Mouse (Mus musculus) embryo, embryonic 11.5 days (tissue): ENCODE data around the gene Jam2.

Experiments used
- DNase-seq: peaks from one replicate; pipeline ENCODE4 v3.0.0-alpha.2; 2012; ENCODE audit warnings: low read depth, low spot score

The Jam2 gene

GRCm38 (mm10) chr16:84779718-84780117 lies 5.8 kb downstream of the Jam2 start:
- DNase-seq: no peak

GRCm38 (mm10) chr16:84783279-84783678 lies 9.4 kb downstream of the Jam2 start:
- no peak for DNase-seq

- DNase-seq: no peak
These were observed 11.0 kb downstream of the Jam2 start for GRCm38 (mm10) chr16:84784966-84785365.

DNA sequence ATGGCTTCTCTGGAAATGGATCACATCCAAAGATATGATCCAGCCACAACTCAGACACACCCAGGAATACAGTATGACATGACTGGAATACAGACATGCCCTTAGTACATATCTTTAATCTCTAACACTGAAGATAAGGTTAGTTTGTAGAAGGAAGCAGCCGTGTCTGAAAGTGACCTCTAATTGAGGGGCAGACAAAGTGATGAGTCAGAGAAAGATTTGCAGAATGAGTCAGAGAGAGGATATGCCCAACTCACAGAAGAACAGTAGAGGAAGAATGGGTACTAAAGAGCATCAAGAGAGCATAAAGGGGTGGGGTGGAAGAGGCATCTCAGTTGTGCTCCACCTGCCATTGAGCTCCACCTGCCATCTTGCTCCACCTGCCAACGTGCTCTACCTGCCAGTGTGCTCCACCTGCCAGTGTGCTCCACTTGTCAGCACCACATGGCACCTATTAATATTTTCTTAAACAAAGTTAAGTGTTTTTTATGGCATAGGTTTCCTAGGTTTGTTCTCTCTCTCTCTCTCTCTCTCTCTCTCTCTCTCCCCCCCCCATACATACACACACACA lies 16.8 kb downstream of the Jam2 start:
- DNase-seq: no peak

DNA sequence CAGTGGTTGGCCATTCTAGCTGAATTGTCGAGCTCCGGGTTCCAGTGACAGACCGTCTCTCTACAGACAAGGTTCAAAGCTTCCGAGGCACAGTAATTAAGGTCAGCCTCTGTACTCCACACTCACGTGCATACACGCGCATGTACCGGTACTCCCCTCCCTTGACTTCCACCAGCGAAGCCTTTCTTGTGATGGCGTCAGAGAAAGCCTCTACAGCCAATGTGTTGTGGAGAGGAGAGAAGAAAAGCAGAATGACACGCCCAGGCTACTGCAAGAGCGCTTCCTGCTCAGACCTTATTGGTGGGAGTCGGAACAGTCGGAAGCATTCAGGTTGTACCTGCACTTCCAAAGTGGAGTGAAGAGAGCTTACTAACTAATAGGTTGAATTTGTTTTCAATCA lies 19.5 kb downstream of the Jam2 start:
- no peak for DNase-seq

DNA sequence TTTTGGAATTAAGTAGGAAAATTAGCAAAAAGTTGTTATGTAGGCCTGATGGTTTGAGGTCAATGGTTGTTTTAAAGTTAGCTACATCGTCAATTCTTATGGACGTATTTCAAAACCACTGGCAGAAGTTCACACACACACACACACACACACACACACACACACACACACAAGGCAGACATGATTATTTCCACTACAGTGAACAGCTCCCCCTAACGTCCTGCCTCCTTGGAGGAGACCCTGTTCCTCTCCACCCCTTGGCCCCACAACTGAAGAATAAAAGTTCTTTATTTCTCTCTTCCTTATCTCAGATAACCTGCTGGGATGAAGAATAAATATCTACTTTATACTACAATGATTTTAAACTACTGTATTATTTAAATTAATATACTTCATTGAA lies 21.4 kb downstream of the Jam2 start:
- DNase-seq: no peak

DNA sequence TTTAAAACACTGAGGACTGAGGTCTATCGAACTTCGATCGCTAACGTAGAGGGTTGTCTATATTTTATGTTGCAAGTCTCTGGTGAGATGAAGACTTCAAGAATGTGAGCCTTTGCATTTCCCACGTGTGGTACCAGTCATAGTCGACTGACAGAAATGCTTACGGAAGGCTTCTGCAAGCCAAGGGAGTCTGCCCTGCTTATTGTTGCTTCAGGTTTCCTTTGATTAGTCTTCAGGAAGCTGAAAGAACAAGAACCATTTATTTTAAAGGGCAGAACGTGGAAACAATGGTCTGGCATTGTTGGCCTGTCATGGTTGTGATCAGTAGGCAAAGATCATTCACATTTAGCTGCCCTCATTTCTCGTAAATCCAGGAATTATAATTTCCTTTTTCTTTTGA lies 22.8 kb downstream of the Jam2 start:
- no peak for DNase-seq

DNA sequence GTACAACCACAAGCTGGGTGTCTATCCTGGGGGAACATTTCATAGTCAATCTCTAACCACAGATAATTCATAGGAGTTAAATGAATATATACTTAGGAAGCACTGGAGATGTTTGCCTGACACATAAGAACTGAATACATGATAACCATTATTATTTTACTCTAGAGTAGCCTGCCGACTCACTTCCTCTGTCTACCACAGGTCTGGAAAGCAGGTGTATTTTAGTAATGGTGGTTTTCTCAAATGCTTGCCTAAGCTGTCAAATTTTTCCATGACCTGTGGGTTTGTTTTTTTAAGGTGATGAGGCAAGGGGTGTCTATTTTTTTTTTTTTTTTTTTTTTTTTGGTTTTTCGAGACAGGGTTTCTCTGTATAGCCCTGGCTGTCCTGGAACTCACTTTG lies 26.1 kb downstream of the Jam2 start:
- no peak for DNase-seq

GRCm38 (mm10) chr16:84802217-84802616 lies 28.3 kb downstream of the Jam2 start:
- no peak for DNase-seq

- no peak for DNase-seq
These were observed 30.9 kb downstream of the Jam2 start for GRCm38 (mm10) chr16:84804866-84805265.

GRCm38 (mm10) chr16:84806175-84806574 lies 32.3 kb downstream of the Jam2 start:
- no peak for DNase-seq

GRCm38 (mm10) chr16:84807874-84808273 lies 34.0 kb downstream of the Jam2 start:
- no peak for DNase-seq

- DNase-seq: no peak
These were observed 36.3 kb downstream of the Jam2 start for GRCm38 (mm10) chr16:84810254-84810653.

GRCm38 (mm10) chr16:84813852-84814251 lies 39.9 kb downstream of the Jam2 start:
- no peak for DNase-seq

- no peak for DNase-seq
These were observed 40.6 kb downstream of the Jam2 start for GRCm38 (mm10) chr16:84814511-84814910.

GRCm38 (mm10) chr16:84817423-84817822 lies 43.5 kb downstream of the Jam2 start:
- DNase-seq: peak; percentile 20

GRCm38 (mm10) chr16:84825009-84825408 lies 51.1 kb downstream of the Jam2 start:
- DNase-seq: no peak

GRCm38 (mm10) chr16:84831696-84832095 lies 57.8 kb downstream of the Jam2 start:
- DNase-seq: no peak

- no peak for DNase-seq
These were observed 58.8 kb downstream of the Jam2 start for GRCm38 (mm10) chr16:84832736-84833135.

DNA sequence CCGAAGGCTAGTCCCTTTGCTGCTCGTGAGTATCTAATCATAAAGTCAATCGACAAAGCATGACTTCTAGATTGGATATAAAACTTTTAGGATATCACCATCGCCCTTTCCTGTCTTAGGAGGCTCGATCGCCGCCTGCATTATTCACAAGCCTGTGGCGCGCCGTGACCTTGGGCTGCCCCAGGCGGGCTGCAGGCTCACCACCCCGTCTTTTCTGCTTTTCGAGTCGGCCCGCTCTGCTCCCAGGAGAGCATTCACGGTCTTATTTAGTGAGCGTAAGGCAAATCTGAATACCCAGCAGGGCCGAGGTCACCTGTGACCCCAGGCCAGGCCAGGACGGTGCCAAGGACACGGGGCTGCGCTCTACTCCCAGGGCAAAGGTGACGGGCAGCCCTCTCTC lies 60.4 kb downstream of the Jam2 start:
- peak; percentile 13 for DNase-seq

DNA sequence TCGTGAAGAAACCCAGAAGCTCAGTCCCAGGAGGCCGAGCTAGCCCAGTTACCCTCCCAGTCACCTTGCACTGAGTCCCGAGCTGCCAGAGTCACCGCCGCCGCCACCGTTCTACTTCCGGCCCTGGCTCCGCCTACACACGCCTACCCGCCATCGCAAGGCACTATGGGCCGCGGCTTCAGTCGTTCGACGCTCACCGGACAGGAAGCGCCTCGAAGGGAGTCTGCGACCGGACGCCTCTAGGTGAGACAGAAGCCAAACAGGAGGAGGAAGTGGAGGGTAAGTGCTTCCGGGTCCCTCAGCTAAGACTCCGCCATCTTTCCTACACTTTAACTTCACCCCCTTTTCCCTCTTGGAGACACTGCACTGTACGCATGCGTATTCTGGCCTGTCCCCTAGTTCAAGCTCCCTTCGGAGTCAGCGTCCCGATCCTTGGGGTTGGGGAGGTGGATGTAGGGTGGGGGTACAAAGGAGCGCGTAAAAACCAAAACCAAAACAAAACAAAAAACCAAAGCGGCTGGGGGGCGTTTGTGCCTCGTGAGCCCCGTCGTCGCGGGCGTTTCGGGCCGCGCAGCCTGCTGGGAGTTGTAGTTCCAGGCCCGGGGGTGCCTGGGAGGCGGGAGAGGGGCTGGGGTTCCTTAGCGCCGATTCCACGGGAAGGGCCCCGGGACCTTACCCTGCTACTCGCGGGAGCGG lies 61.0 kb downstream of the Jam2 start, which contains the start of gene Gabpa:
Gene Gabpa, plus strand, starts transcription at position 181 of the 696 bp plus-strand sequence.
- DNase-seq: peak; percentile 87

DNA sequence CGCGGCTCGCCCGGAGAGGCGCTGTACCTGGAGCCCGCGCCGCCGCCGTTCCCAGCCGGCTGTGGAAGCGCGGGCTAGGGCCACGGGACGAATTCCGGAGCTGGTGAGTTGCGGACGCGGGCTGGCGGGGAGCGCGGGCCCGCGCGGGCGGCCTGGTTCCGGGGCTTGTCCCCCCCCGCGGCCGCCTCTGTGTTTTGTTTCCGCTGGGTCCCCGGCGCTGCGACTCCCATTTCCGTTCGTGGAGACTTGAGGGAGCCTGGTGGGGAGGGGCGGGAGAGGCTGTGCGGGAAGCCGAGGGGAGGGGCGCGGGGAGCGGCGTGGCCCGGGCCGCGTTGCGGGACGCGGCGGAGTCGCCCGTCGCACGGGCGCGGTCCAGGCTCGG lies 61.5 kb downstream of the Jam2 start, which contains the start of gene Atp5j:
Gene Atp5j, minus strand, starts transcription at position 185 of the 382 bp plus-strand sequence.
- peak; percentile 46 for DNase-seq
